Mouse (Mus musculus) mature B cell (primary cell): ENCODE data around the gene St3gal4.

Experiments
- in situ Hi-C: fragments of 300-500 bp; cut with MboI; formaldehyde crosslinking; loops from 2 replicates; pipeline ENCODE4 v1.14.3; 2019

The St3gal4 gene

GRCm38 (mm10) chr9:35105884-35106880 lies 12.9 kb downstream of the St3gal4 start:
- in situ Hi-C loops = no loop called here

GRCm38 (mm10) chr9:35105438-35105837 lies 13.6 kb downstream of the St3gal4 start:
- in situ Hi-C loops = no loop called here

GRCm38 (mm10) chr9:35104711-35105110 lies 14.4 kb downstream of the St3gal4 start:
- in situ Hi-C loops = no loop called here

- in situ Hi-C loops = no loop called here
These were observed 20.3 kb downstream of the St3gal4 start for GRCm38 (mm10) chr9:35098762-35099161.

GRCm38 (mm10) chr9:35097901-35098300 lies 21.2 kb downstream of the St3gal4 start:
- in situ Hi-C loops = no loop called here

- in situ Hi-C loops = no loop called here
These were observed 23.3 kb downstream of the St3gal4 start for GRCm38 (mm10) chr9:35095726-35096125.

GRCm38 (mm10) chr9:35093350-35093749 lies 25.7 kb downstream of the St3gal4 start:
- in situ Hi-C loops = no loop called here

GRCm38 (mm10) chr9:35092904-35093303 lies 26.2 kb downstream of the St3gal4 start:
- in situ Hi-C loops = no loop called here

GRCm38 (mm10) chr9:35061446-35061845 lies 57.6 kb downstream of the St3gal4 start:
- in situ Hi-C loops = no loop called here

- in situ Hi-C loops = no loop called here
These were observed 59.2 kb downstream of the St3gal4 start for GRCm38 (mm10) chr9:35059881-35060280.

GRCm38 (mm10) chr9:35058596-35059354 lies 60.3 kb downstream of the St3gal4 start:
- in situ Hi-C loops = no loop called here

GRCm38 (mm10) chr9:35058186-35058585 lies 60.9 kb downstream of the St3gal4 start:
- in situ Hi-C loops = no loop called here

GRCm38 (mm10) chr9:35057631-35058030 lies 61.4 kb downstream of the St3gal4 start:
- in situ Hi-C loops = no loop called here

- in situ Hi-C loops = no loop called here
These were observed 62.5 kb downstream of the St3gal4 start for GRCm38 (mm10) chr9:35056611-35057010.

- in situ Hi-C loops = no loop called here
These were observed 63.3 kb downstream of the St3gal4 start for GRCm38 (mm10) chr9:35055528-35056330.

GRCm38 (mm10) chr9:35053669-35054068 lies 65.4 kb downstream of the St3gal4 start:
- in situ Hi-C loops = no loop called here

- in situ Hi-C loops = no loop called here
These were observed 66.0 kb downstream of the St3gal4 start for GRCm38 (mm10) chr9:35053081-35053480.

GRCm38 (mm10) chr9:35052671-35053070 lies 66.4 kb downstream of the St3gal4 start:
- in situ Hi-C loops = no loop called here

- in situ Hi-C loops = no loop called here
These were observed 67.4 kb downstream of the St3gal4 start for GRCm38 (mm10) chr9:35051666-35052065.

- in situ Hi-C loops = no loop called here
These were observed 68.2 kb downstream of the St3gal4 start for GRCm38 (mm10) chr9:35050701-35051454.

- in situ Hi-C loops = no loop called here
These were observed 69.1 kb downstream of the St3gal4 start for GRCm38 (mm10) chr9:35049891-35050527.
